Mouse (Mus musculus) liver, embryonic 14.5 days (tissue): ENCODE measurements at regions not wholly inside any gene's neighbourhood (a gene's known extent, or its start where the extent isn't known, plus 50 kb on each side); places are given as distances from the start of the nearest gene placed in this dataset.

Experiments
- ATAC-seq: fragments of 200-750 bp; cut with Nextera tagmentation; 2 replicates; pipeline ENCODE4 v1.8.0; 2017; ENCODE audit warnings: moderate number of reproducible peaks, mild to moderate bottlenecking, moderate library complexity; ENCODE audit not compliant: insufficient read depth
- DNase-seq, 3 experiments: peaks; one replicate each; pipeline ENCODE4 v3.0.0-alpha.2; 2012 to 2013; ENCODE audit warnings: low read depth in 3 of 3, low spot score in 3 of 3
- H3K27ac ChIP-seq: fragments of 300-500 bp; sonication (generic); 2 replicates; pipeline ENCODE4 v1.5.1; 2014; ENCODE audit warnings: moderate library complexity, mild to moderate bottlenecking, control low read depth, inconsistent platforms
- H3K27me3 ChIP-seq: fragments of 300-500 bp; sonication (generic); 2 replicates; pipeline ENCODE4 v1.6.1; 2014; ENCODE audit warnings: mild to moderate bottlenecking, low read length, moderate library complexity; ENCODE audit not compliant: control insufficient read depth, insufficient read depth
- H3K36me3 ChIP-seq: fragments of 300-500 bp; sonication (generic); replicated peaks from 2 replicates; pipeline ENCODE4 v1.6.1; 2014; ENCODE audit warnings: low read depth; ENCODE audit not compliant: control insufficient read depth, insufficient read depth
- H3K4me1 ChIP-seq, 2 experiments: fragments of 200-500 bp in 1 of 2; fragments of 300-500 bp in 1 of 2; sonication (generic) in 1 of 2; replicated peaks; 2 replicates each; pipeline ENCODE4 v1.6.1; 2012 to 2014; ENCODE audit warnings: antibody characterized with exemption in 1 of 2, inconsistent platforms in 1 of 2, low read length in 1 of 2; ENCODE audit not compliant: control insufficient read depth in 2 of 2, insufficient read depth in 2 of 2
- H3K4me2 ChIP-seq: fragments of 300-500 bp; sonication (generic); 2 replicates; pipeline ENCODE4 v1.6.1; 2014; ENCODE audit warnings: low read depth, mild to moderate bottlenecking, control low read depth, moderate library complexity
- H3K4me3 ChIP-seq, 2 experiments: fragments of 200-500 bp in 1 of 2; fragments of 300-500 bp in 1 of 2; sonication (generic) in 1 of 2; 2 replicates each; pipeline ENCODE4 v1.5.1; 2012 to 2014; ENCODE audit warnings: low read depth in 2 of 2, low read length in 2 of 2, mild to moderate bottlenecking in 2 of 2, control low read depth in 1 of 2, inconsistent platforms in 1 of 2, moderate library complexity in 1 of 2; ENCODE audit not compliant: insufficient read depth in 1 of 2
- H3K9ac ChIP-seq: fragments of 300-500 bp; sonication (generic); replicated peaks from 2 replicates; pipeline ENCODE4 v1.6.1; 2014; ENCODE audit warnings: mild to moderate bottlenecking, control low read depth, moderate library complexity
- H3K9me3 ChIP-seq: fragments of 300-500 bp; sonication (generic); 2 replicates; pipeline ENCODE4 v1.6.1; 2016; ENCODE audit warnings: low read length, mixed read lengths; ENCODE audit not compliant: control insufficient read depth
- CTCF ChIP-seq: IDR thresholded peaks from 2 replicates; pipeline ENCODE4 v1.5.1; 2016; ENCODE audit warnings: antibody characterized with exemption, low read depth, control low read depth
- EP300 ChIP-seq: IDR thresholded peaks from 2 replicates; pipeline ENCODE4 v1.6.1; 2016; ENCODE audit warnings: antibody characterized with exemption, low read depth
- WGBS: fragments of 180-500 bp; shearing (Covaris S2); extraction: QIAGEN DNeasy Blood & Tissue Kit; methylation state at CpG from one replicate; pipeline ENCODE4 v1.1.7; 2014; ENCODE audit not compliant: insufficient replicate concordance; 5-methylcytosine and 5-hydroxymethylcytosine counted together

DNA sequence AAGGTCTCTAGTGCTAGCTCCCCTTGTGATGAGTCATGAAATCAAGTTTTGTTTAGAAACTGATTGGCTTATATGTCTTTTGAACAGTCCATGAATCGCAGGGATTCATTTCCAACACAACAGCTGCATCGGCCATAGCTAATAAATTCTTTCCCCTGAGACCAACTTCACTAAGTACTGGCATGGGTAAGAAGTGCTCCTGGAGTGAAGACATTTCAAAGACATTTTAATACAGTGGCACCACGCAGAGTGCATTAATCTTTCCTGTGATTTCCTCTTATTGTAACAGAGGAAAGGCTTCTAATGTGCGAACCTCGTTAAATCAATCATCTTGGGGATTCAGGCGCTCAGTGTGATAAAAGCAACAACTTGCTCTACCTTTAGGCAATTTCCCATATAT lies 103.0 kb downstream of the Cetn3 start:
- no peak overlapping the region for H3K4me2 ChIP-seq
- no peak for TF ChIP-seq EP300
- TF ChIP-seq CTCF, result no peak
- no peak overlapping the region for H3K27ac ChIP-seq
- H3K9ac ChIP-seq, result no peak overlapping the region
- ATAC-seq (no peak), DNase-seq (no peak)
- no peaks in the 10 kb centered on the region for H3K27me3 ChIP-seq
- H3K9me3 ChIP-seq, result no peaks in the 10 kb centered on the region
- H3K36me3 ChIP-seq, result no peaks in the 10 kb centered on the region
- H3K4me1 ChIP-seq, result no peaks in the 10 kb centered on the region
- no peak overlapping the region for H3K4me3 ChIP-seq
- WGBS, result 60% methylated on average over 6 of the region's 6 CpGs

DNA sequence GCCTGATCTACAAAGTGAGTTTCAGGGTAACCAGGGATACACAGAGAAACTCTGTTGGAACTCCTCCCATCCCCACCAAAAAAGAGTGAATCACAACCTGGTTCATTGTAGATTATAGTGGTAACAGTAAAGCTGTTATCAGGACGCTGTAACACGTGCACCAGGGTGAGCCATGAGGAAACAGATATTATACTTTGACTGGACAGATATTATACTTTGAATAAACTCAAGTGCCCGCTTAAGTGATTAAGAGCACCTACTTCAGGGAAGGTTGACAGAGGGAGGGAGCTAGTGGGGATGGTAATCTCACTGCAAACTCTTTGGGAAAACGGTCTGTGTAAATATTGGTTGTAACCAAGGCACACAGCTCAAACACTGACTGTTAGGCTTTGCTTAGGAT lies 147.4 kb downstream of the Cetn3 start:
- ATAC-seq (no peak), DNase-seq (no peak)
- H3K9me3 ChIP-seq, result no peaks in the 10 kb centered on the region
- H3K27me3 ChIP-seq, result no peaks in the 10 kb centered on the region
- no peak overlapping the region for H3K4me3 ChIP-seq
- no peak overlapping the region for H3K9ac ChIP-seq
- TF ChIP-seq CTCF, result no peak
- no peak for TF ChIP-seq EP300
- H3K36me3 ChIP-seq, result no peaks in the 10 kb centered on the region
- whole genome bisulfite sequencing, result 41% methylated on average over 4 of the region's 4 CpGs
- H3K4me2 ChIP-seq, result no peak overlapping the region
- no peak overlapping the region for H3K27ac ChIP-seq
- no peaks in the 10 kb centered on the region for H3K4me1 ChIP-seq

DNA sequence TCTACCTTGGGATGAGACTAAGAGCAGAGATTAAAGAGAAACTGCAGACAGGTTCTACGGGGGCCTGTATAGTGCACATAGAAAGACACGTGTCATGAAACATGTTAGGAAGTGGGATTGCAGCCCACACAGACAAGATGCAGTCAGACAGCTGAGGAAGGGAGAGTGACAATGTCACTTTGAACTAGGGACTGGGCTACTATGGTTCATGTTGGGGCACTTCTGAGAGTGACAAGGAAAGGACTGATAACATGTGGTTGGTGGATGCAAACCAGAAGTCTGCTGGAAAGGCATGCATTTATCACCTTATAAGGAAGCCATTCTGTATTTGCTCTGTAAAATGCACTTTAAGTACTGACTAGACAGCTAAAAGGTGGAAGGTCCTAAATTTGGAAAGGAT lies 148.3 kb downstream of the Cetn3 start:
- 61% methylated on average over 2 of the region's 2 CpGs for WGBS
- no peak overlapping the region for H3K9ac ChIP-seq
- no peaks in the 10 kb centered on the region for H3K36me3 ChIP-seq
- DNase-seq (no peak), ATAC-seq (no peak)
- H3K9me3 ChIP-seq, result no peaks in the 10 kb centered on the region
- H3K4me2 ChIP-seq, result no peak overlapping the region
- no peaks in the 10 kb centered on the region for H3K27me3 ChIP-seq
- no peak for TF ChIP-seq CTCF
- TF ChIP-seq EP300, result no peak
- H3K27ac ChIP-seq, result no peak overlapping the region
- H3K4me3 ChIP-seq, result no peak overlapping the region
- H3K4me1 ChIP-seq, result no peaks in the 10 kb centered on the region

DNA sequence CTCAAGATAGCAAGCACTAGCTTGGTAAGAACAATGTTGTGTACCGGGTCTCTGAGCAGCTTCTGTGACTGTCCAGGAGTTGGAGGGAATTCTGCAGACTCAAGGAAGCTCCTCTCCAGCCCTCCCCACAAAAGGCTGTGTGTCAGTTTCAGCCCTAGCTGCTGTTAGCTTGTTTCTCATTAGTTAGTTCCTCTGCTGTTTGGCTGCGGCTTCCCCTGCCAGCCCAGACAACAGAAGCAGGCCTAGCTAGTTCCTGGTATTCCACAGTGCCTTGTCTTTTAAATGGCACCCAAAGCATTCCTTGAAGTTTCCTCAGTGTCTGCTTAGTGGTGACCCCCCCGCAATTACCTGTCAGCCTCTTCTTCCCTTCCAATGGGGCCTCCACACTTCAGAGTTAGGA lies 154.2 kb downstream of the Cetn3 start:
- TF ChIP-seq CTCF (no peak), EP300 (no peak)
- H3K27ac ChIP-seq, result no peak overlapping the region
- DNase-seq (no peak), ATAC-seq (no peak)
- no peaks in the 10 kb centered on the region for H3K9me3 ChIP-seq
- H3K4me2 ChIP-seq, result no peak overlapping the region
- H3K27me3 ChIP-seq, result no peaks in the 10 kb centered on the region
- 47% methylated on average over 3 of the region's 3 CpGs for WGBS
- no peak overlapping the region for H3K4me3 ChIP-seq
- no peak overlapping the region for H3K9ac ChIP-seq
- no peaks in the 10 kb centered on the region for H3K4me1 ChIP-seq
- no peaks in the 10 kb centered on the region for H3K36me3 ChIP-seq

- H3K36me3 ChIP-seq, result no peaks in the 10 kb centered on the region
- peak; percentile 80 for TF ChIP-seq CTCF
- no peak for TF ChIP-seq EP300
Measured at GRCm38 (mm10) chr13:81944047-81944446, 161.2 kb downstream of the Cetn3 start.

GRCm38 (mm10) chr13:81944469-81944868 lies 161.6 kb downstream of the Cetn3 start:
- Histone ChIP-seq H3K27me3 (no peaks in the 10 kb centered on the region), H3K9ac (no peak overlapping the region), H3K4me3 (no peak overlapping the region), H3K4me1 (no peaks in the 10 kb centered on the region), H3K4me2 (no peak overlapping the region), H3K27ac (no peak overlapping the region), H3K9me3 (no peaks in the 10 kb centered on the region), H3K36me3 (no peaks in the 10 kb centered on the region)
- WGBS, result 61% methylated on average over 6 of the region's 6 CpGs
- TF ChIP-seq CTCF, result no peak
- TF ChIP-seq EP300, result no peak
- DNase-seq (no peak), ATAC-seq (no peak)

More at GRCm38 (mm10) chr13:81944047-81944446, 161.2 kb downstream of the Cetn3 start:
- Histone ChIP-seq H3K27ac (no peak overlapping the region), H3K4me2 (no peak overlapping the region), H3K27me3 (no peaks in the 10 kb centered on the region), H3K9ac (no peak overlapping the region), H3K4me3 (no peak overlapping the region), H3K9me3 (no peaks in the 10 kb centered on the region), H3K4me1 (no peaks in the 10 kb centered on the region)
- DNase-seq (peak; percentile 35 to 49 (median 37)), ATAC-seq (no peak)
- 12% methylated on average over 9 of the region's 9 CpGs for WGBS
